Mouse (Mus musculus): ENCODE measurements at regions not wholly inside any gene's neighbourhood (a gene's known extent, or its start where the extent isn't known, plus 50 kb on each side); places are given as distances from the start of the nearest gene placed in this dataset.

GRCm38 (mm10) chr1:165086131-165086530, 74.4 kb downstream of the Tbx19 start:
- H3K4me2 ChIP-seq (ENCODE audit: low read length), result no peak overlapping the region
- no peaks in the 10 kb centered on the region for H3K36me3 ChIP-seq (ENCODE audit: control insufficient read depth, insufficient read depth, low read length)
- no peak for ATAC-seq (ENCODE audit: insufficient number of reproducible peaks, insufficient read depth, low FRiP score, low read depth)
- H3K4me3 ChIP-seq (ENCODE audit: control insufficient read depth in 1 of 2, insufficient read depth in 1 of 2, low read depth in 1 of 2, low read length in 2 of 2), result no peak overlapping the region
- 78% methylated on average over 3 of the region's 3 CpGs for WGBS
- no peak overlapping the region for H3K9ac ChIP-seq (ENCODE audit: low read length)
- 0 out of 2 replicates have a peak, but pooled peaks cover 3% of the 10 kb centered on the region for H3K9me3 ChIP-seq (ENCODE audit: control insufficient read depth, low read length)
- H3K27me3 ChIP-seq (ENCODE audit: control insufficient read depth, insufficient read depth, low read length), result no peaks in the 10 kb centered on the region
- no peak overlapping the region for H3K27ac ChIP-seq (replicated peaks in 1 of 2; ENCODE audit: control insufficient read depth in 1 of 2, insufficient read depth in 1 of 2, low read depth in 2 of 2, low read length in 2 of 2)
- peaks cover 8% of the 10 kb centered on the region in 2 experiments; a peak in 2 of 4 replicates for H3K4me1 ChIP-seq (ENCODE audit: control insufficient read depth in 2 of 2, insufficient read depth in 2 of 2, low read length in 2 of 2)

- 92% methylated on average over 9 of the region's 9 CpGs for WGBS
- peaks cover 4 to 5% of the 10 kb centered on the region in 2 experiments; a peak in 2 of 4 replicates for H3K4me1 ChIP-seq (ENCODE audit: control insufficient read depth in 2 of 2, insufficient read depth in 2 of 2, low read length in 2 of 2)
Observed at GRCm38 (mm10) chr1:165084753-165085152, 75.8 kb downstream of the Tbx19 start.

GRCm38 (mm10) chr1:165084179-165084578, 76.4 kb downstream of the Tbx19 start:
- Histone ChIP-seq H3K4me2 (ENCODE audit: low read length) (no peak overlapping the region), H3K27me3 (ENCODE audit: control insufficient read depth, insufficient read depth, low read length) (no peaks in the 10 kb centered on the region), H3K27ac (replicated peaks in 1 of 2; ENCODE audit: control insufficient read depth in 1 of 2, insufficient read depth in 1 of 2, low read depth in 2 of 2, low read length in 2 of 2) (no peak overlapping the region), H3K4me1 (ENCODE audit: control insufficient read depth in 2 of 2, insufficient read depth in 2 of 2, low read length in 2 of 2) (peaks cover 1 to 2% of the 10 kb centered on the region in 2 experiments; a peak in 2 of 4 replicates), H3K9ac (ENCODE audit: low read length) (no peak overlapping the region), H3K4me3 (ENCODE audit: control insufficient read depth in 1 of 2, insufficient read depth in 1 of 2, low read depth in 1 of 2, low read length in 2 of 2) (no peak overlapping the region), H3K9me3 (ENCODE audit: control insufficient read depth, low read length) (0 out of 2 replicates have a peak, but pooled peaks cover 4% of the 10 kb centered on the region), H3K36me3 (ENCODE audit: control insufficient read depth, insufficient read depth, low read length) (no peaks in the 10 kb centered on the region)
- ATAC-seq (ENCODE audit: insufficient number of reproducible peaks, insufficient read depth, low FRiP score, low read depth), result no peak
- WGBS, result 89% methylated on average over 6 of the region's 6 CpGs

More at GRCm38 (mm10) chr1:165084753-165085152, 75.8 kb downstream of the Tbx19 start:
- no peak overlapping the region for H3K4me2 ChIP-seq (ENCODE audit: low read length)
- H3K4me3 ChIP-seq (ENCODE audit: control insufficient read depth in 1 of 2, insufficient read depth in 1 of 2, low read depth in 1 of 2, low read length in 2 of 2), result no peak overlapping the region
- no peaks in the 10 kb centered on the region for H3K36me3 ChIP-seq (ENCODE audit: control insufficient read depth, insufficient read depth, low read length)
- no peak overlapping the region for H3K27ac ChIP-seq (replicated peaks in 1 of 2; ENCODE audit: control insufficient read depth in 1 of 2, insufficient read depth in 1 of 2, low read depth in 2 of 2, low read length in 2 of 2)
- 0 out of 2 replicates have a peak, but pooled peaks cover 4% of the 10 kb centered on the region for H3K9me3 ChIP-seq (ENCODE audit: control insufficient read depth, low read length)
- no peaks in the 10 kb centered on the region for H3K27me3 ChIP-seq (ENCODE audit: control insufficient read depth, insufficient read depth, low read length)
- no peak for ATAC-seq (ENCODE audit: insufficient number of reproducible peaks, insufficient read depth, low FRiP score, low read depth)
- no peak overlapping the region for H3K9ac ChIP-seq (ENCODE audit: low read length)

- Histone ChIP-seq H3K36me3 (ENCODE audit: control insufficient read depth, insufficient read depth, low read length) (no peaks in the 10 kb centered on the region), H3K9ac (ENCODE audit: low read length) (no peak overlapping the region), H3K4me3 (ENCODE audit: control insufficient read depth in 1 of 2, insufficient read depth in 1 of 2, low read depth in 1 of 2, low read length in 2 of 2) (no peak overlapping the region), H3K4me2 (ENCODE audit: low read length) (no peak overlapping the region), H3K27me3 (ENCODE audit: control insufficient read depth, insufficient read depth, low read length) (no peaks in the 10 kb centered on the region), H3K4me1 (ENCODE audit: control insufficient read depth in 2 of 2, insufficient read depth in 2 of 2, low read length in 2 of 2) (peaks cover 5 to 6% of the 10 kb centered on the region in 2 experiments; a peak in 3 of 4 replicates), H3K9me3 (ENCODE audit: control insufficient read depth, low read length) (0 out of 2 replicates have a peak, but pooled peaks cover 4% of the 10 kb centered on the region), H3K27ac (replicated peaks in 1 of 2; ENCODE audit: control insufficient read depth in 1 of 2, insufficient read depth in 1 of 2, low read depth in 2 of 2, low read length in 2 of 2) (no peak overlapping the region)
- ATAC-seq (ENCODE audit: insufficient number of reproducible peaks, insufficient read depth, low FRiP score, low read depth), result no peak
- 90% methylated on average over 9 of the region's 9 CpGs for WGBS
Observed at GRCm38 (mm10) chr1:165080351-165080750, 80.2 kb downstream of the Tbx19 start.

- H3K9me3 ChIP-seq (ENCODE audit: control insufficient read depth, low read length), result 0 out of 2 replicates have a peak, but pooled peaks cover 4% of the 10 kb centered on the region
- H3K27ac ChIP-seq (replicated peaks in 1 of 2; ENCODE audit: control insufficient read depth in 1 of 2, insufficient read depth in 1 of 2, low read depth in 2 of 2, low read length in 2 of 2), result 0 out of 4 replicates have a peak overlapping the region, but pooled peaks of 1 of the 2 experiments have one; percentile 11
- 59% methylated on average over 4 of the region's 4 CpGs for WGBS
- no peak overlapping the region for H3K4me2 ChIP-seq (ENCODE audit: low read length)
- H3K4me3 ChIP-seq (ENCODE audit: control insufficient read depth in 1 of 2, insufficient read depth in 1 of 2, low read depth in 1 of 2, low read length in 2 of 2), result no peak overlapping the region
- no peak for ATAC-seq (ENCODE audit: insufficient number of reproducible peaks, insufficient read depth, low FRiP score, low read depth)
- no peaks in the 10 kb centered on the region for H3K27me3 ChIP-seq (ENCODE audit: control insufficient read depth, insufficient read depth, low read length)
- H3K4me1 ChIP-seq (ENCODE audit: control insufficient read depth in 2 of 2, insufficient read depth in 2 of 2, low read length in 2 of 2), result peaks cover 5 to 7% of the 10 kb centered on the region in 2 experiments; a peak in 3 of 4 replicates
- H3K9ac ChIP-seq (ENCODE audit: low read length), result no peak overlapping the region
- H3K36me3 ChIP-seq (ENCODE audit: control insufficient read depth, insufficient read depth, low read length), result no peaks in the 10 kb centered on the region
Observed at GRCm38 (mm10) chr1:165077313-165077712, 83.3 kb downstream of the Tbx19 start.

GRCm38 (mm10) chr1:165075301-165076082, 85.1 kb downstream of the Tbx19 start:
- H3K27me3 ChIP-seq (ENCODE audit: control insufficient read depth, insufficient read depth, low read length), result no peaks in the 10 kb centered on the region
- peaks cover 5 to 7% of the 10 kb centered on the region in 2 experiments; a peak in 3 of 4 replicates for H3K4me1 ChIP-seq (ENCODE audit: control insufficient read depth in 2 of 2, insufficient read depth in 2 of 2, low read length in 2 of 2)
- 63% methylated on average over 5 of the region's 5 CpGs for WGBS
- no peaks in the 10 kb centered on the region for H3K9me3 ChIP-seq (ENCODE audit: control insufficient read depth, low read length)
- no peak overlapping the region for H3K9ac ChIP-seq (ENCODE audit: low read length)
- no peak overlapping the region for H3K4me3 ChIP-seq (ENCODE audit: control insufficient read depth in 1 of 2, insufficient read depth in 1 of 2, low read depth in 1 of 2, low read length in 2 of 2)
- H3K27ac ChIP-seq (replicated peaks in 1 of 2; ENCODE audit: control insufficient read depth in 1 of 2, insufficient read depth in 1 of 2, low read depth in 2 of 2, low read length in 2 of 2), result peak overlapping the region in 1 of 2 experiments; percentile 4; a peak in 1 of 4 replicates
- ATAC-seq (ENCODE audit: insufficient number of reproducible peaks, insufficient read depth, low FRiP score, low read depth), result no peak
- no peak overlapping the region for H3K4me2 ChIP-seq (ENCODE audit: low read length)
- H3K36me3 ChIP-seq (ENCODE audit: control insufficient read depth, insufficient read depth, low read length), result no peaks in the 10 kb centered on the region

- H3K27me3 ChIP-seq (ENCODE audit: control insufficient read depth, insufficient read depth, low read length), result no peaks in the 10 kb centered on the region
- 89% methylated on average over 4 of the region's 4 CpGs for WGBS
- H3K9me3 ChIP-seq (ENCODE audit: control insufficient read depth, low read length), result no peaks in the 10 kb centered on the region
- H3K27ac ChIP-seq (replicated peaks in 1 of 2; ENCODE audit: control insufficient read depth in 1 of 2, insufficient read depth in 1 of 2, low read depth in 2 of 2, low read length in 2 of 2), result no peak overlapping the region
- ATAC-seq (ENCODE audit: insufficient number of reproducible peaks, insufficient read depth, low FRiP score, low read depth), result no peak
- no peak overlapping the region for H3K4me2 ChIP-seq (ENCODE audit: low read length)
- H3K4me3 ChIP-seq (ENCODE audit: control insufficient read depth in 1 of 2, insufficient read depth in 1 of 2, low read depth in 1 of 2, low read length in 2 of 2), result no peak overlapping the region
- no peaks in the 10 kb centered on the region for H3K36me3 ChIP-seq (ENCODE audit: control insufficient read depth, insufficient read depth, low read length)
- H3K9ac ChIP-seq (ENCODE audit: low read length), result no peak overlapping the region
- peaks cover 1 to 3% of the 10 kb centered on the region in 2 experiments; a peak in 3 of 4 replicates for H3K4me1 ChIP-seq (ENCODE audit: control insufficient read depth in 2 of 2, insufficient read depth in 2 of 2, low read length in 2 of 2)
Observed at GRCm38 (mm10) chr1:165071831-165072491, 88.6 kb downstream of the Tbx19 start.

Data from heart, embryonic 14.5 days (tissue).